In the genomic region with DNA sequence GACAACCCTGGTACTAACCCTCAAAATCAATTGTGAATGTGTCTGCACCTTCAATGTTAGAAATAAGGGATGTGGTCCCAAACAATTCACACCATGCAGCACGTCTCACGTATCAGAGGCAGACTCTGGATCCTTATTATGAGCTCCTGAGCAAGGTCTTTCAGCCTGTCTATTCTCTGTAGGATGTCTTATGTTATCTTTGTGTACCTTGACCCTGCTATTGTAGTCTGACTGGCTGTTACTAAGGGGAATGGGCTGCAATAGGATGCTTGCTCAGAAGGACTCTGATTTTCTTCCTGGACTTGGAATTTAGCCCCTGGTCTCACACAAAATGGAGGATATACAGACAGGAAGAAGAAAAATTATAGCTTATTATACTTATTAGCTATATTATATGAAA, we compare ENCODE assay signal across 18 mouse cellular contexts.
"Had no signal": no experiment of that assay in that cellular context is flagged by ENCODE, and none has a peak within 500 bp of the region (broad histone marks: within the 10 kb centered on the region; RNA-seq: fewer than 3 reads in every experiment).

No protein-coding gene starts in this region.

- ATAC-seq: liver, postnatal 0 days; lung, postnatal 0 days; midbrain, embryonic 13.5 days; midbrain, embryonic 15.5 days had no signal

- H3K4me2 ChIP-seq: lung, embryonic 15.5 days; midbrain, embryonic 11.5 days; midbrain, embryonic 13.5 days; midbrain, embryonic 15.5 days; neural tube, embryonic 12.5 days had no signal

- H3K27me3 ChIP-seq: lung, embryonic 15.5 days; megakaryocyte, embryonic 14.5 days; midbrain, embryonic 13.5 days; midbrain, embryonic 15.5 days; neural tube, embryonic 12.5 days had no signal

- H3K36me3 ChIP-seq: lung, embryonic 15.5 days; midbrain, embryonic 13.5 days; midbrain, embryonic 15.5 days; neural tube, embryonic 12.5 days had no signal

- DNase-seq: liver, postnatal 0 days; lung, adult 2 months; lung, postnatal 14 days; lung, postnatal 36 days; right cerebral cortex, postnatal 14 days; right cerebral cortex, postnatal 4 days; spleen, adult 18-20 months; thymus, adult 18-20 months; thymus, postnatal 14 days; thymus, postnatal 36 days had no signal

- H3K9me3 ChIP-seq: lung, embryonic 15.5 days; megakaryocyte, embryonic 14.5 days; midbrain, embryonic 13.5 days; midbrain, embryonic 15.5 days; neural tube, embryonic 12.5 days had no signal

- H3K27ac ChIP-seq: lung, embryonic 15.5 days; macrophage; midbrain, embryonic 13.5 days; midbrain, embryonic 15.5 days; neural tube, embryonic 12.5 days had no signal

- H3K4me1 ChIP-seq: lung, embryonic 15.5 days; megakaryocyte, embryonic 14.5 days; midbrain, embryonic 13.5 days; midbrain, embryonic 15.5 days; neural tube, embryonic 12.5 days had no signal

- H3K9ac ChIP-seq: liver, postnatal 0 days; lung, embryonic 15.5 days; midbrain, embryonic 13.5 days; midbrain, embryonic 15.5 days; neural tube, embryonic 12.5 days had no signal

- H3K4me3 ChIP-seq: lung, embryonic 15.5 days; megakaryocyte, embryonic 14.5 days; midbrain, embryonic 13.5 days; midbrain, embryonic 15.5 days; neural tube, embryonic 12.5 days had no signal
